Mouse (Mus musculus) hindbrain, embryonic 14.5 days (tissue): ENCODE results near the gene Art4. TPM values are rescaled to one million over a fixed set of nuclear protein-coding genes. Genes with fewer than 3 reads are reported as not detected.

ENCODE experiments used
- ATAC-seq: fragments of 200-750 bp; cut with Nextera tagmentation; 2 replicates; pipeline ENCODE4 v1.8.0; 2017; ENCODE audit warnings: moderate number of reproducible peaks, mild to moderate bottlenecking, moderate TSS enrichment, moderate library complexity; ENCODE audit not compliant: low FRiP score
- DNase-seq: peaks from one replicate; pipeline ENCODE4 v3.0.0-alpha.2; 2015; ENCODE audit warnings: low spot score
- H3K27ac ChIP-seq: fragments of 300-500 bp; sonication (generic); 2 replicates; pipeline ENCODE4 v1.5.1; 2014; ENCODE audit warnings: mild to moderate bottlenecking, moderate library complexity
- H3K27me3 ChIP-seq: fragments of 300-500 bp; sonication (generic); 2 replicates; pipeline ENCODE4 v1.6.1; 2014; ENCODE audit warnings: mild to moderate bottlenecking, low read length, mixed read lengths; ENCODE audit not compliant: control insufficient read depth, insufficient read depth
- H3K36me3 ChIP-seq: fragments of 300-500 bp; sonication (generic); replicated peaks from 2 replicates; pipeline ENCODE4 v1.6.1; 2014; ENCODE audit not compliant: control insufficient read depth, insufficient read depth
- H3K4me1 ChIP-seq: fragments of 300-500 bp; sonication (generic); replicated peaks from 2 replicates; pipeline ENCODE4 v1.6.1; 2014; ENCODE audit warnings: antibody characterized with exemption, low read length, mixed read lengths; ENCODE audit not compliant: control insufficient read depth, insufficient read depth
- H3K4me2 ChIP-seq: fragments of 300-500 bp; sonication (generic); replicated peaks from 2 replicates; pipeline ENCODE4 v1.6.1; 2014; ENCODE audit warnings: mild to moderate bottlenecking, moderate library complexity
- H3K4me3 ChIP-seq: fragments of 300-500 bp; sonication (generic); replicated peaks from 2 replicates; pipeline ENCODE4 v1.5.1; 2014; ENCODE audit warnings: mild to moderate bottlenecking, low read length
- H3K9ac ChIP-seq: fragments of 300-500 bp; sonication (generic); 2 replicates; pipeline ENCODE4 v1.6.1; 2014
- H3K9me3 ChIP-seq: fragments of 300-500 bp; sonication (generic); 2 replicates; pipeline ENCODE4 v1.6.1; 2016; ENCODE audit warnings: low read length; ENCODE audit not compliant: control insufficient read depth
- WGBS: fragments of 180-500 bp; shearing (Covaris S2); extraction: QIAGEN DNeasy Blood & Tissue Kit; methylation state at CpG from one replicate; pipeline ENCODE4 v1.1.7; 2014; 5-methylcytosine and 5-hydroxymethylcytosine counted together
- polyA plus RNA-seq: library from polyadenylated mRNA; unstranded; fragments of >200 nt; fragmentation: Nextera tagmentation; extraction: Ambion mirVana; gene quantifications from 2 replicates; pipeline ENCODE4 v1.2.1, GENCODE M21; 2014

Art4 gene
- polyA plus RNA-seq, 1 experiment from 2014 or later, result 0.21 TPM

GRCm38 (mm10) chr6:136808014-136808417, 49.5 kb downstream of the Art4 start, which contains the start of gene H2afj:
TSS of gene H2afj (plus strand) at chr6:136808244.
- Histone ChIP-seq H3K9ac (peak within 1 kb of the TSS; percentile 66), H3K27me3 (no peaks in the 10 kb centered on the region), H3K36me3 (peaks cover 12% of the 10 kb centered on the region), H3K4me3 (peak within 1 kb of the TSS; percentile 79), H3K27ac (peak within 1 kb of the TSS; percentile 45), H3K4me2 (peak within 1 kb of the TSS; percentile 95), H3K9me3 (no peaks in the 10 kb centered on the region), H3K4me1 (peaks cover 25% of the 10 kb centered on the region)
- peak; percentile 98 for DNase-seq
- peak; percentile 86 for ATAC-seq
- WGBS, result under 1% methylated on average over 34 of the region's 34 CpGs

- WGBS, result 25% methylated on average over 18 of the region's 18 CpGs
- Histone ChIP-seq H3K27me3 (no peaks in the 10 kb centered on the region), H3K4me1 (peaks cover 28% of the 10 kb centered on the region), H3K4me2 (peak overlapping the region; percentile 95), H3K9me3 (no peaks in the 10 kb centered on the region), H3K27ac (peak overlapping the region; percentile 44), H3K4me3 (peak overlapping the region; percentile 79), H3K36me3 (peaks cover 7% of the 10 kb centered on the region), H3K9ac (peak overlapping the region; percentile 52; the same call in 1 of the 2 replicates)
- no peak for DNase-seq
- ATAC-seq, result no peak
Observed at GRCm38 (mm10) chr6:136807395-136808013, 50.0 kb downstream of the Art4 start.

- H3K27me3 ChIP-seq, result no peaks in the 10 kb centered on the region
- H3K4me3 ChIP-seq, result no peak overlapping the region
- DNase-seq (no peak), ATAC-seq (no peak)
- H3K4me1 ChIP-seq, result peaks cover 28% of the 10 kb centered on the region
- no peaks in the 10 kb centered on the region for H3K9me3 ChIP-seq
- H3K27ac ChIP-seq, result no peak overlapping the region
- 76% methylated on average over 5 of the region's 5 CpGs for WGBS
- H3K4me2 ChIP-seq, result no peak overlapping the region
- 0 out of 2 replicates have a peak, but pooled peaks cover under 1% of the 10 kb centered on the region for H3K36me3 ChIP-seq
- H3K9ac ChIP-seq, result no peak overlapping the region
Observed at GRCm38 (mm10) chr6:136806819-136807218, 50.7 kb downstream of the Art4 start.

- 93% methylated on average over 1 of the region's 1 CpGs for WGBS
- Histone ChIP-seq H3K27ac (no peak overlapping the region), H3K9ac (no peak overlapping the region), H3K9me3 (no peaks in the 10 kb centered on the region), H3K4me3 (no peak overlapping the region), H3K4me2 (0 out of 2 replicates have a peak overlapping the region, but pooled peaks have one; percentile 72), H3K4me1 (peaks cover 28% of the 10 kb centered on the region), H3K36me3 (no peaks in the 10 kb centered on the region), H3K27me3 (no peaks in the 10 kb centered on the region)
- DNase-seq (no peak), ATAC-seq (no peak)
Observed at GRCm38 (mm10) chr6:136805409-136805775, 52.1 kb downstream of the Art4 start.

GRCm38 (mm10) chr6:136804705-136805408, 52.7 kb downstream of the Art4 start:
- Histone ChIP-seq H3K4me3 (peak overlapping the region; percentile 75), H3K9me3 (no peaks in the 10 kb centered on the region), H3K27me3 (no peaks in the 10 kb centered on the region), H3K9ac (peak overlapping the region; percentile 87), H3K36me3 (no peaks in the 10 kb centered on the region), H3K27ac (peak overlapping the region; percentile 100), H3K4me2 (peak overlapping the region; percentile 72), H3K4me1 (peaks cover 25% of the 10 kb centered on the region)
- 34% methylated on average over 9 of the region's 9 CpGs for WGBS
- DNase-seq, result no peak
- ATAC-seq, result no peak

- H3K4me1 ChIP-seq, result peaks cover 17% of the 10 kb centered on the region
- peak within 1 kb of the TSS; percentile 100 for H3K27ac ChIP-seq
- peak within 1 kb of the TSS; percentile 72 for H3K4me2 ChIP-seq
- under 1% methylated on average over 50 of the region's 50 CpGs for WGBS
- H3K9me3 ChIP-seq, result no peaks in the 10 kb centered on the region
- H3K9ac ChIP-seq, result peak within 1 kb of the TSS; percentile 87
- H3K4me3 ChIP-seq, result peak within 1 kb of the TSS; percentile 75
- no peaks in the 10 kb centered on the region for H3K27me3 ChIP-seq
- no peaks in the 10 kb centered on the region for H3K36me3 ChIP-seq
- DNase-seq, result peak; percentile 97
- ATAC-seq, result peak; percentile 78
Observed at GRCm38 (mm10) chr6:136803739-136804633, 53.5 kb downstream of the Art4 start, which contains the start of gene Hist4h4. TSS of gene Hist4h4 (minus strand) at chr6:136804415.

GRCm38 (mm10) chr6:136803093-136803738, 54.3 kb downstream of the Art4 start:
- H3K9me3 ChIP-seq, result no peaks in the 10 kb centered on the region
- DNase-seq (no peak), ATAC-seq (peak; percentile 2; the same call in 1 of the 2 replicates)
- peak overlapping the region; percentile 87 for H3K9ac ChIP-seq
- H3K27ac ChIP-seq, result peak overlapping the region; percentile 100
- H3K36me3 ChIP-seq, result no peaks in the 10 kb centered on the region
- WGBS, result 27% methylated on average over 12 of the region's 12 CpGs
- H3K4me3 ChIP-seq, result peak overlapping the region; percentile 75
- H3K4me2 ChIP-seq, result peak overlapping the region; percentile 72
- peaks cover 12% of the 10 kb centered on the region for H3K4me1 ChIP-seq
- H3K27me3 ChIP-seq, result no peaks in the 10 kb centered on the region

- ATAC-seq (no peak), DNase-seq (no peak)
- no peaks in the 10 kb centered on the region for H3K27me3 ChIP-seq
- H3K9ac ChIP-seq, result no peak overlapping the region
- no peak overlapping the region for H3K4me3 ChIP-seq
- no peaks in the 10 kb centered on the region for H3K36me3 ChIP-seq
- H3K9me3 ChIP-seq, result no peaks in the 10 kb centered on the region
- WGBS, result 87% methylated on average over 6 of the region's 6 CpGs
- no peak overlapping the region for H3K4me2 ChIP-seq
- peaks cover 12% of the 10 kb centered on the region for H3K4me1 ChIP-seq
- H3K27ac ChIP-seq, result no peak overlapping the region
Observed at GRCm38 (mm10) chr6:136801274-136801673, 56.3 kb downstream of the Art4 start.
